Mouse (Mus musculus) megakaryocyte, adult 5-6 weeks (primary cell): Measurements from ENCODE around the gene Sval1. TPM values are rescaled to one million over a fixed set of nuclear protein-coding genes. Genes with fewer than 3 reads are reported as not detected.

Experiments
- ATAC-seq: 2 replicates; pipeline ENCODE4 v1.8.0; 2016; ENCODE audit warnings: mild to moderate bottlenecking, inconsistent platforms; ENCODE audit not compliant: poor library complexity, severe bottlenecking
- total RNA-seq, 2 experiments: library from RNA; stranded (forward) in 1 of 2; stranded (reverse) in 1 of 2; fragments of 153-499, 151-499 nt in 1 of 2; fragments of 221-1000, 200-1000 nt in 1 of 2; gene quantifications; 2 replicates each; pipeline versions ENCODE4 v1.2.3 to v1.2.4; 2015 to 2017

Gene Sval1
- total RNA-seq (2015) (not detected in 2 replicates), total RNA-seq (2017) (not detected in 2 replicates)

- no peak for ATAC-seq
Observed at GRCm38 (mm10) chr6:41951330-41951729, at the start of gene Sval1. Sval1 (plus strand) TSS chr6:41951630.

GRCm38 (mm10) chr6:41911625-41912024, 39.8 kb upstream of the Sval1 start:
- ATAC-seq = no peak

GRCm38 (mm10) chr6:41914883-41915282, 36.5 kb upstream of the Sval1 start:
- ATAC-seq = no peak

- no peak for ATAC-seq
Observed at GRCm38 (mm10) chr6:41967840-41968239, 16.4 kb downstream of the Sval1 start, which contains the start of gene Sval3. Sval3 (plus strand) TSS chr6:41968140.

Other genes starting within 250 kb of the Sval1 start
- gene Kel, start 247.3 kb upstream of the Sval1 start, total RNA-seq (2015) = 1.3 and 11.0 TPM in 2 replicates
- gene Kel, start 247.3 kb upstream of the Sval1 start, total RNA-seq (2017) = 0.99 and 3.1 TPM in 2 replicates
- not detected in 2 replicates for gene Olfr459, start 176.5 kb upstream of the Sval1 start, total RNA-seq (2015)
- gene Olfr459, start 176.5 kb upstream of the Sval1 start, total RNA-seq (2017) = not detected in 2 replicates
- gene Pip, start 104.1 kb upstream of the Sval1 start, total RNA-seq (2015) = not detected in 2 replicates
- gene Pip, start 104.1 kb upstream of the Sval1 start, total RNA-seq (2017) = not detected in 2 replicates
- not detected in 2 replicates for gene Sval2, start 98.6 kb upstream of the Sval1 start, total RNA-seq (2015)
- not detected in 2 replicates for gene Sval2, start 98.6 kb upstream of the Sval1 start, total RNA-seq (2017)
- gene Sval3, start 16.5 kb downstream of the Sval1 start, total RNA-seq (2015) = not detected in 2 replicates
- not detected in 2 replicates for gene Sval3, start 16.5 kb downstream of the Sval1 start, total RNA-seq (2017)
- not detected in 2 replicates for gene Sva, start 86.8 kb downstream of the Sval1 start, total RNA-seq (2015)
- not detected in 2 replicates for gene Sva, start 86.8 kb downstream of the Sval1 start, total RNA-seq (2017)
- not detected in 2 replicates for gene Tas2r139, start 189.3 kb downstream of the Sval1 start, total RNA-seq (2015)
- gene Tas2r139, start 189.3 kb downstream of the Sval1 start, total RNA-seq (2017) = not detected in 2 replicates